Mouse (Mus musculus): ENCODE data around the gene Ifna15. TPM values are rescaled to one million over a fixed set of nuclear protein-coding genes. Genes with fewer than 3 reads are reported as not detected.

Gene Ifna15
- polyA plus RNA-seq, 1 experiment from 2014 or later, result not detected

Other genes starting within 250 kb of the Ifna15 start
- 3.8 and 4.4 TPM in 2 replicates for gene Hacd4, start 119.3 kb downstream of the Ifna15 start, polyA plus RNA-seq (2015; fragmentation: Nextera tagmentation; extraction: Ambion mirVana)
- gene Ifnb1, start 35.5 kb downstream of the Ifna15 start, polyA plus RNA-seq (2015; fragmentation: Nextera tagmentation; extraction: Ambion mirVana), result not detected in 2 replicates
- gene Ifna14, start 13.6 kb upstream of the Ifna15 start, polyA plus RNA-seq (2015; fragmentation: Nextera tagmentation; extraction: Ambion mirVana), result not detected in 2 replicates
- not detected in 2 replicates for gene Ifna9, start 34.1 kb upstream of the Ifna15 start, polyA plus RNA-seq (2015; fragmentation: Nextera tagmentation; extraction: Ambion mirVana)
- not detected in 2 replicates for gene Ifna12, start 45.1 kb upstream of the Ifna15 start, polyA plus RNA-seq (2015; fragmentation: Nextera tagmentation; extraction: Ambion mirVana)
- gene C87499, start 76.2 kb upstream of the Ifna15 start, polyA plus RNA-seq (2015; fragmentation: Nextera tagmentation; extraction: Ambion mirVana), result not detected in 2 replicates
- not detected in 2 replicates for gene Ifna13, start 86.2 kb upstream of the Ifna15 start, polyA plus RNA-seq (2015; fragmentation: Nextera tagmentation; extraction: Ambion mirVana)
- not detected in 2 replicates for gene Ifna16, start 118.7 kb upstream of the Ifna15 start, polyA plus RNA-seq (2015; fragmentation: Nextera tagmentation; extraction: Ambion mirVana)
- gene Ifna2, start 125.7 kb upstream of the Ifna15 start, polyA plus RNA-seq (2015; fragmentation: Nextera tagmentation; extraction: Ambion mirVana), result not detected in 2 replicates
- not detected in 2 replicates for gene Ifnab, start 133.1 kb upstream of the Ifna15 start, polyA plus RNA-seq (2015; fragmentation: Nextera tagmentation; extraction: Ambion mirVana)
- 1.6 and 2.6 TPM in 2 replicates for gene Gm26566, start 163.6 kb upstream of the Ifna15 start, polyA plus RNA-seq (2015; fragmentation: Nextera tagmentation; extraction: Ambion mirVana)
- 129 and 130 TPM in 2 replicates for gene Klhl9, start 164.2 kb upstream of the Ifna15 start, polyA plus RNA-seq (2015; fragmentation: Nextera tagmentation; extraction: Ambion mirVana)
- not detected in 2 replicates for gene Gm13271, start 196.6 kb upstream of the Ifna15 start, polyA plus RNA-seq (2015; fragmentation: Nextera tagmentation; extraction: Ambion mirVana)
- 0.22 TPM in 1 of 2 replicates, not detected in the other for gene Gm13283, start 201.9 kb upstream of the Ifna15 start, polyA plus RNA-seq (2015; fragmentation: Nextera tagmentation; extraction: Ambion mirVana)
- gene Gm13290, start 215.6 kb upstream of the Ifna15 start, polyA plus RNA-seq (2015; fragmentation: Nextera tagmentation; extraction: Ambion mirVana), result 0.22 TPM in 1 of 2 replicates, not detected in the other
- gene Gm13289, start 218.7 kb upstream of the Ifna15 start, polyA plus RNA-seq (2015; fragmentation: Nextera tagmentation; extraction: Ambion mirVana), result not detected in 2 replicates
- not detected in 2 replicates for gene Gm13272, start 221.6 kb upstream of the Ifna15 start, polyA plus RNA-seq (2015; fragmentation: Nextera tagmentation; extraction: Ambion mirVana)
- gene Ifnz, start 223.9 kb upstream of the Ifna15 start, polyA plus RNA-seq (2015; fragmentation: Nextera tagmentation; extraction: Ambion mirVana), result not detected in 2 replicates
- gene Gm13276, start 227.5 kb upstream of the Ifna15 start, polyA plus RNA-seq (2015; fragmentation: Nextera tagmentation; extraction: Ambion mirVana), result not detected in 2 replicates
- not detected in 2 replicates for gene Gm13277, start 230.4 kb upstream of the Ifna15 start, polyA plus RNA-seq (2015; fragmentation: Nextera tagmentation; extraction: Ambion mirVana)
- not detected in 2 replicates for gene Gm13278, start 233.3 kb upstream of the Ifna15 start, polyA plus RNA-seq (2015; fragmentation: Nextera tagmentation; extraction: Ambion mirVana)
- not detected in 2 replicates for gene Gm13275, start 236.2 kb upstream of the Ifna15 start, polyA plus RNA-seq (2015; fragmentation: Nextera tagmentation; extraction: Ambion mirVana)
- not detected in 2 replicates for gene Gm13279, start 239.2 kb upstream of the Ifna15 start, polyA plus RNA-seq (2015; fragmentation: Nextera tagmentation; extraction: Ambion mirVana)
- not detected in 2 replicates for gene Gm13285, start 241.4 kb upstream of the Ifna15 start, polyA plus RNA-seq (2015; fragmentation: Nextera tagmentation; extraction: Ambion mirVana)
- not detected in 2 replicates for gene Gm13287, start 245.0 kb upstream of the Ifna15 start, polyA plus RNA-seq (2015; fragmentation: Nextera tagmentation; extraction: Ambion mirVana)
- gene Gm13288, start 247.3 kb upstream of the Ifna15 start, polyA plus RNA-seq (2015; fragmentation: Nextera tagmentation; extraction: Ambion mirVana), result not detected in 2 replicates